Mouse (Mus musculus): ENCODE measurements at regions not wholly inside any gene's neighbourhood (a gene's known extent, or its start where the extent isn't known, plus 50 kb on each side); places are given as distances from the start of the nearest gene placed in this dataset.

GRCm38 (mm10) chr1:45575131-45575530, 72.0 kb upstream of the Col5a2 start:
- no peak for DNase-seq

GRCm38 (mm10) chr1:45580466-45580865, 77.4 kb upstream of the Col5a2 start:
- DNase-seq: no peak

GRCm38 (mm10) chr1:45587351-45588025, 84.4 kb upstream of the Col5a2 start:
- DNase-seq: no peak

- no peak for DNase-seq
Observed at GRCm38 (mm10) chr1:45597316-45597715, 94.2 kb upstream of the Col5a2 start.

DNA sequence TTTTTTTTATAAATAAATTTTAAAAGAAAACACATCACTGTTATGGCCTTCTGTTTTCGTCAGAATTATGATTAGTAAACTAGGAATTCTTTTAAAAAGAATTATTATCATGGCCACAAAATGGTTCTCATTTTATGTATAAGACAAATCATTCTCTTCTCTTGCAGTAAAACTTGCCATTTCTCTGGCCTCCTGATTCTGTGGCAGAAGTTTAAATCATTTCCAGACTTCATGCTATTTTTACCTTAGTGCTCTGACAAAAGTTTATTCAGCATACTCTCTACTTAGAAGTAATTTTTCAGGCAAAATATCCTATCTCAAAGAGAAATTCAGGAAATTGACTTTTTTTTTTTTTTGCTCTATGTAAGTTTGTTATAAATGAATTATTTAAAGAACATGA, 96.3 kb upstream of the Col5a2 start:
- no peak for DNase-seq

DNA sequence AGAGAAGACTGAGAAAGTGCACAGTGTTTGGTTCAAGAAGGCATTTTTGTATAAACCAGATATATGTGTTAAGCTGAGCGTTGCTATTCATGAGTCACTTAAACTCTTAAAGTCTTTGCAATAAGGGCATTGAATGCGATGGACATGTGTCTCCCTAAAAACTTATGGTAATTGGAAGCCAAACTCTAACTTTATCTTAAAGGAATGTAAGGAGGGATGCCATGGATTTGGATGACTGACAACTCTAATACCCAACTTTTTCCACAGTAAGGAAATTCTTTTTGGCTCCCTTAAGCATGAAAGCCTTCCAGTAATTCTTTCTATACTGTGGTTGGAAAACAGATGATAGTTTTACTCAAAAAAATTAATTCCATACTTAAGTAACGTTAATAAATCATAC, 96.9 kb upstream of the Col5a2 start:
- DNase-seq: no peak

GRCm38 (mm10) chr1:45605571-45605970, 102.5 kb upstream of the Col5a2 start:
- no peak for DNase-seq

DNA sequence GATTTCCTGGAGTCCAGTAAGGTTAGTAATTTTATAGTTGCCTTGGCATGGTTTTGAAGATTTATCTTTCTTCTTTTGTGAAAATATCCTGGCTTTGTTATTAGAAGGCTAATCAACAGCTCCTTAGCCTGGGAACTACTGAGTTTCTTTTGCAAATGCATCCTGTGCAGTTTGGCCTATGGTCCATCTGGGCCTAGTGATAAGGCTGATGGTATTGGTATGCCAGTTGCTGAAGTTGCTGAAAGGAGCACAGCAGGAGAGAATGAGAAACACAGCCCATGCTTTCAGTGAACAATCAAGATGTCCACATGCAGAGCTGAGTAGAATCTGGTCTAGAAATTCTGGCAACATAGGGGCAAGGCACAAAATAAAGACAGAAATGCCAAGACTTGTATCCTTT, 105.2 kb upstream of the Col5a2 start:
- DNase-seq: no peak

DNA sequence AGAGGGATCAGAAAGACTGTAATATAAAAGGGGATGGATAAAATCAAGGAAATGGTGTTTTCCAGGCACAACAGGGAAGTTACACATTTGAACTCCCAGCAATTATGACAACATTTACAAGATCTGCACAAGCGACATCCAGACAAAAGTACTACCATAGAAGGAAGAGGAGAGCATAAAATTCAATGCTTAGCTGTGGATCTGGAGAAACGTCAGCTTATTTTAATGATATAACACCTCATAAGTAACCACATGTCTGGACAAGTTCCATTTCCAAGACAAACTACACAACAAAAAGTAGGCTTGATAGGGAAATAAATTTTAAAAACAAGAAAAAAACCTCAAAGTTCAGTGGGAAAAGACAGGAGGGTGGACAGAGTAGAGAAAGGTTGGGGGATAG, 115.9 kb upstream of the Col5a2 start:
- DNase-seq: no peak

GRCm38 (mm10) chr1:45625921-45626320, 122.8 kb upstream of the Col5a2 start:
- DNase-seq: no peak

DNA sequence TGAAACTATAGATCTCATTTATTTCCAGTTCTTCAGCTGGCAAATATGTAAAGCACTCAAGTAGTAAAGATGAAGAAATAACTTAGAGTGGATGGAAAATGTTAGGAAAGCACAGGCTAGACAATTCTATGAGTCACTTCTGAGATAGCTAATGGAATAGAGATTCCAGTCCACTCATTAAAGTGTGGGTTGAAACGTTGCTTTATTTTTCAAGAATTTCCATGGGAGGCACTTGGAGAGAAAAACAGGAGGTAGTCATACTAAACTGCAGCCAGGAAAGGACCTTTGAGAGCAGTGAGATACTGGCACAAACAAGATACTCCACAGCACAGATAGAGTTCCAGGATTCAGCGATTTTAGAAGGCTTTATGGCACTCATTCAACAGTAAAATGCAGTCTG, 123.7 kb upstream of the Col5a2 start:
- no peak for DNase-seq

- peak; percentile 7 for DNase-seq
Observed at GRCm38 (mm10) chr1:45627840-45628239, 124.8 kb upstream of the Col5a2 start.

- DNase-seq: no peak
Observed at GRCm38 (mm10) chr1:45647301-45647700, 144.2 kb upstream of the Col5a2 start.

GRCm38 (mm10) chr1:45653248-45653647, 141.7 kb upstream of the Wdr75 start:
- DNase-seq: no peak

DNA sequence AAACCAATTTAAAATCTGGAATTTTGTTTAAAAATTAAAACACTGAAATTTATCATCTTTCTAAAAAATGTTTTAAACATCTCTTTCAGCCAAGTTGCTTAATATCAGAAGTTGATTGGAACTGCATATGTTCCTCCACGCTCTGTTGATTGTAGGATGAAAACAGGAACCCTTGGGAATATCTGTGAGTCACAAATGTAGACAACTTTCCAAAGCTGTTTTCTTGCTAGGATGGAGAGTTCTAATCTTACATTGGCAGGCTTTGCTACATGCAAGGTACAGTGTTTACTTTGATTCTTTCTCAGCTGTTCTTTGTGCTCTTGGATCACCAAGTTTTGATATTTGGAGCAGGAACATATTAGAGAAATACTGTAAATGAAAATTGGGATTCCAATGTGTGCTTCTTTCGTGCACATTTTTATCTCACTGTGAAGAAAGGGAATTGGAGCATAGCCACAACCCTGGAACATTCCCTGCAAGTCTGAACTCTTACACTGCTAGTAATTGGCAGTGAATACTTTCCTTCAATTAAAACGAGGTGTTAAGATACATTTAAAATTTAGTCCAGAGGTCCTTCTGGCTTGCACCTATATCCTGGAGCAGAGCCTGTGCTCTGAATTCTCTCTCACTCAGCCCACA, 131.0 kb upstream of the Wdr75 start:
- no peak for DNase-seq

- DNase-seq: peak; percentile 35
Observed at GRCm38 (mm10) chr1:45672443-45673156, 122.4 kb upstream of the Wdr75 start.

DNA sequence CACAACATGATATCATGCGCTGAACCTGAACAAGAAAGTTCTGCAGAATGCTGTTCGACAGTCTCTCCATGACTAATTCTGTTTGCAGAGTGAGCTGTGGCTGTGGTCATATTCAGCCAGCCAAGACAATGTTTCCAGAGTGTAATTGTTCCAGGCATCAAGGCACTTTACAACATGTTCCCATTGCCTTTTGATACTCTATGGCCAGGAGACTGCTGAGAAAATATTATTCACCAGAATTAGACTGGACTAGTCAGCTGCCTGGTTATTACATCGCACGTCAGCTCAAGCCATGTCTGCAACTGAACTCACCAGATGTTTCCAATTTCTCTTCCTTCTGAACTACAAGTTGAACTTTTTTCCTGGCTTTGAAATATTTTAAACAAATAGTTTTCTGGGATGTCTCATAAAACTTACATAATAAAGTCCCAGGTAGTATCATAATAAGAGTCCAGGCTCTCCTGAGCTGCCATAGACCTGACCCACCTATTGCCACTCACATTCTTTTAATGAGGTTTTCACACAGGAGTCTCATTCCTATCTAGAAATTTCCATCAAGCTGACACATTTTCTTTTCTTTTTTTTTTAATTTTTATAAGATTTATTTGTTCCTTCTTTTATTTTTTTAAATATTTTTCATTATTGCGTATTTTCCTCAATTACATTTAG, 119.1 kb upstream of the Wdr75 start:
- no peak for DNase-seq

- no peak for DNase-seq
Observed at GRCm38 (mm10) chr1:45679964-45680709, 114.8 kb upstream of the Wdr75 start.

DNA sequence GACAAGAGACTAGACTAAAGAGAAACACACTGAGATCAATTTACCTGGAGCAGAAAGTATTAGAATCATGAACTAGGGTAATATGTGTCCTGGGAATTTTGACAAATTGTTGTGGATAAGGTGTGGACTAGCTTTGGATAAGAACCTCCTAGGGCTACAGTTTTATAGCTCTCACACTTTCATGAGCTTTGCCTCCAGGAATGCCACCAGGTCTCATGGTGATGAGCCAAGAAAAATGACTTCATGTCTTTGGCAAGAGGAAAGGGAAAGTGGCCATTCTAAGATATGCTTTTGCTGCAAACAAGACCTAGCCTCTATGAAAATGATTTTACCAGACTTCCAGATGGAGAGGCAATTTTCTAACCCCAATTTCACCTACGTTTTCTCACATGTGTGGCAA, 94.1 kb upstream of the Wdr75 start:
- DNase-seq: no peak

DNA sequence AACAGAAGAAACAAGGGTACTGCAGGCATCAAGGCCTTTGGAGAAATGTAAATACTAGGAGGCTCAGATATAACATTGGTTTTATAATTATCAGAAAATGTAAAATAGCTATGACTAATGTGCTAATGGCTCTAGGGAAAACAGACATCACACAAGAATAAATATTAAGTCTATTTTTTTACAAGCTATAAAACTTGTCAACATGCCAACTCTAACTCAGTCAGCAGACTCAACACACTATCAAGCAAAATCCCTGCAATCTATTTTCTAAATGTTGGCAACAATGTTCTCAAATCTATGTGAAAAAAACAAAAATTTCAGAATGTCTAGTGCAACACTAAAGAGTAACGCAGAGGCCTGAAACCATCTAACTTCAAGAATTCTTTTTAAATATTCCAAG, 93.5 kb upstream of the Wdr75 start:
- DNase-seq: no peak

GRCm38 (mm10) chr1:45723369-45723768, 71.6 kb upstream of the Wdr75 start:
- no peak for DNase-seq

DNA sequence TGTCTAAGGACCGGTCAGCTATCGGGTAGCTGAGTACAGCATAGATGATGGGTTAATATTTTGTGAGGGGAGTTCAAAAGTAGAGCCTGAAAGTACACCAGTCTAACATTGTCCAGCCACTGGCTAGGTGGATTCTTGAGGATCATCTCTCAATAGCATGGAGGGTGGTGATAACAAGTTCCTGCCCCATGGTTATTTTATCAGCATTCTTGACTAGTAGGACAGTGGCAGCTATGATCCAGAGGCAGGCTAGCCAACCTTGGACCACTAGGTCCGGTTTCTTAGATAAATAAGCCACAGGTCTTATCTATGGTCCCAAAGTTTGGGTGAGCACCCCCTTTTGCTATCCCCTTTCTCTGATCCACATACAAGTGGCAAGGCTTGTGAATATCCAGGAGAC, 62.0 kb upstream of the Wdr75 start:
- no peak for DNase-seq

DNA sequence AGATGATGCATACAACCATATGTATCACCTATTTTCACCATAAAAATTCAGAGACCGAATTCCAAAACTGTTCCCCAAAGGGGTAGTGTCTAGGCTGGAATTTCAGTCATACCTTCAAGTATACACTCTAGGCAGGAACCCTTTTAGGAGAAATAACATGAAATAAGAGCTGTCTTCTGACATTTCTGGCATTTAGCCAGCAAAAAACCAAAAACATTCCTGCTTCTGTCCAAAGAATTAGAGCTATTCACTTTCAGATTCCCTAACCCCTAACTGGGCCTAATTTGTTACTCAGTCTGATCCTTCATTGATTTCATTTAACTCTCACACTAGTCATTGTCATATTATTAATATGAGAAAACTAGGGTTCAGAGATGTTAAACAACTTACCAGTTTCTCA, 49.8 kb upstream of the Wdr75 start:
- DNase-seq: no peak

Data from kidney, adult 11 months (tissue).